Mouse (Mus musculus) adipocyte (in vitro differentiated cells): ENCODE measurements around the gene Btbd11.

Source experiments
- DNase-seq: peaks from one replicate; pipeline ENCODE4 v3.0.0-alpha.2; 2016; ENCODE audit warnings: low spot score

The Btbd11 gene

GRCm38 (mm10) chr10:85598093-85598599, 211.5 kb downstream of the Btbd11 start:
- DNase-seq, result no peak

- DNase-seq, result no peak
These were observed 212.3 kb downstream of the Btbd11 start for GRCm38 (mm10) chr10:85598603-85599542.

- DNase-seq, result no peak
These were observed 215.9 kb downstream of the Btbd11 start for GRCm38 (mm10) chr10:85602546-85602945.

- no peak for DNase-seq
These were observed 217.9 kb downstream of the Btbd11 start for GRCm38 (mm10) chr10:85604556-85604955.

- no peak for DNase-seq
These were observed 222.1 kb downstream of the Btbd11 start for GRCm38 (mm10) chr10:85608550-85609278.

GRCm38 (mm10) chr10:85617080-85617479, 230.5 kb downstream of the Btbd11 start:
- no peak for DNase-seq

GRCm38 (mm10) chr10:85617501-85618417, 231.1 kb downstream of the Btbd11 start:
- DNase-seq, result no peak

GRCm38 (mm10) chr10:85621067-85621466, 234.5 kb downstream of the Btbd11 start:
- no peak for DNase-seq

- DNase-seq, result no peak
These were observed 238.0 kb downstream of the Btbd11 start for GRCm38 (mm10) chr10:85624504-85625169.

- DNase-seq, result no peak
These were observed 238.6 kb downstream of the Btbd11 start for GRCm38 (mm10) chr10:85625170-85625686.

- no peak for DNase-seq
These were observed 245.4 kb downstream of the Btbd11 start for GRCm38 (mm10) chr10:85632030-85632429.

- no peak for DNase-seq
These were observed 247.0 kb downstream of the Btbd11 start for GRCm38 (mm10) chr10:85633577-85633976.

GRCm38 (mm10) chr10:85637580-85637979, 251.0 kb downstream of the Btbd11 start:
- no peak for DNase-seq

- DNase-seq, result no peak
These were observed 251.5 kb downstream of the Btbd11 start for GRCm38 (mm10) chr10:85638141-85638540.

GRCm38 (mm10) chr10:85639581-85639980, 253.0 kb downstream of the Btbd11 start:
- DNase-seq, result no peak

GRCm38 (mm10) chr10:85640408-85640807, 253.8 kb downstream of the Btbd11 start:
- DNase-seq, result no peak

GRCm38 (mm10) chr10:85645346-85645745, 258.7 kb downstream of the Btbd11 start:
- DNase-seq, result no peak

- DNase-seq, result peak; percentile 56
These were observed 265.1 kb downstream of the Btbd11 start for GRCm38 (mm10) chr10:85651706-85652105.

GRCm38 (mm10) chr10:85655881-85656280, 269.3 kb downstream of the Btbd11 start:
- no peak for DNase-seq

GRCm38 (mm10) chr10:85657886-85658285, 271.3 kb downstream of the Btbd11 start:
- no peak for DNase-seq

- no peak for DNase-seq
These were observed 286.9 kb downstream of the Btbd11 start for GRCm38 (mm10) chr10:85673512-85673921.
